Mouse (Mus musculus) lung, embryonic 15.5 days (tissue): ENCODE measurements around the gene Olfr1274-ps. TPM values are rescaled to one million over a fixed set of nuclear protein-coding genes. Genes with fewer than 3 reads are reported as not detected.
"Not testable (repeated sequence)": the region's sequence is repeated elsewhere in the genome, so short reads cannot be mapped to it uniquely, and the experiment has no call there.

ENCODE experiments used
- ATAC-seq: fragments of 200-750 bp; cut with Nextera tagmentation; 2 replicates; pipeline ENCODE4 v1.8.0; 2017; ENCODE audit warnings: moderate number of reproducible peaks, borderline replicate concordance; ENCODE audit not compliant: low FRiP score, low TSS enrichment; ENCODE audit errors: extremely low read depth
- H3K27ac ChIP-seq: fragments of 300-500 bp; sonication (generic); 2 replicates; pipeline ENCODE4 v1.5.1; 2015; ENCODE audit warnings: moderate library complexity, mild to moderate bottlenecking, inconsistent platforms
- H3K27me3 ChIP-seq: fragments of 300-500 bp; sonication (generic); 2 replicates; pipeline ENCODE4 v1.6.1; 2015; ENCODE audit warnings: inconsistent platforms
- H3K36me3 ChIP-seq: fragments of 300-500 bp; sonication (generic); 2 replicates; pipeline ENCODE4 v1.6.1; 2015; ENCODE audit warnings: inconsistent platforms
- H3K4me1 ChIP-seq: fragments of 300-500 bp; sonication (generic); 2 replicates; pipeline ENCODE4 v1.6.1; 2015; ENCODE audit warnings: inconsistent platforms
- H3K4me2 ChIP-seq: fragments of 300-500 bp; sonication (generic); 2 replicates; pipeline ENCODE4 v1.6.1; 2015; ENCODE audit warnings: inconsistent platforms, mild to moderate bottlenecking, moderate library complexity
- H3K4me3 ChIP-seq: fragments of 300-500 bp; sonication (generic); 2 replicates; pipeline ENCODE4 v1.5.1; 2015; ENCODE audit warnings: mild to moderate bottlenecking, inconsistent platforms
- H3K9ac ChIP-seq: fragments of 300-500 bp; sonication (generic); 2 replicates; pipeline ENCODE4 v1.6.1; 2015; ENCODE audit warnings: inconsistent platforms
- H3K9me3 ChIP-seq: fragments of 300-500 bp; sonication (generic); 2 replicates; pipeline ENCODE4 v1.6.1; 2016; ENCODE audit warnings: inconsistent platforms
- WGBS: fragments of 180-500 bp; shearing (Covaris S2); methylation state at CpG from one replicate; pipeline ENCODE4 v1.1.7; 2015; 5-methylcytosine and 5-hydroxymethylcytosine counted together
- polyA plus RNA-seq: library from polyadenylated mRNA; unstranded; fragments of >200 nt; fragmentation: Nextera tagmentation; extraction: Ambion mirVana; gene quantifications from 2 replicates; pipeline ENCODE4 v1.2.1, GENCODE M21; 2015

Gene Olfr1274-ps
- polyA plus RNA-seq, 1 experiment from 2014 or later: not detected

- not testable (repeated sequence) for H3K4me1 ChIP-seq, H3K27ac ChIP-seq, H3K27me3 ChIP-seq, H3K9ac ChIP-seq, ATAC-seq, H3K4me3 ChIP-seq, H3K36me3 ChIP-seq, H3K9me3 ChIP-seq, H3K4me2 ChIP-seq
- 68% methylated on average over 4 of the region's 4 CpGs for WGBS
These were observed 43.3 kb downstream of the Olfr1274-ps start for GRCm38 (mm10) chr2:90441811-90442210.

GRCm38 (mm10) chr2:90443811-90444210, 45.3 kb downstream of the Olfr1274-ps start:
- H3K36me3 ChIP-seq: no peaks in the 10 kb centered on the region
- ATAC-seq: no peak
- WGBS: 57% methylated on average over 5 of the region's 5 CpGs
- no peak overlapping the region for H3K9ac ChIP-seq
- no peak overlapping the region for H3K4me3 ChIP-seq
- H3K4me1 ChIP-seq: no peaks in the 10 kb centered on the region
- H3K4me2 ChIP-seq: no peak overlapping the region
- H3K27me3 ChIP-seq: no peaks in the 10 kb centered on the region
- H3K9me3 ChIP-seq: no peaks in the 10 kb centered on the region
- H3K27ac ChIP-seq: no peak overlapping the region

- no peaks in the 10 kb centered on the region for H3K27me3 ChIP-seq
- peak overlapping the region; percentile 37; the same call in 1 of the 2 replicates for H3K27ac ChIP-seq
- H3K4me3 ChIP-seq: no peak overlapping the region
- 54% methylated on average over 15 of the region's 15 CpGs for WGBS
- H3K36me3 ChIP-seq: no peaks in the 10 kb centered on the region
- no peaks in the 10 kb centered on the region for H3K4me1 ChIP-seq
- peak; percentile 79 for ATAC-seq
- no peaks in the 10 kb centered on the region for H3K9me3 ChIP-seq
- H3K9ac ChIP-seq: no peak overlapping the region
- H3K4me2 ChIP-seq: 0 out of 2 replicates have a peak overlapping the region, but pooled peaks have one; percentile 16
These were observed 50.7 kb downstream of the Olfr1274-ps start for GRCm38 (mm10) chr2:90448967-90449740.

GRCm38 (mm10) chr2:90452380-90452779, 53.9 kb downstream of the Olfr1274-ps start:
- no peak overlapping the region for H3K4me3 ChIP-seq
- ATAC-seq: no peak
- no peaks in the 10 kb centered on the region for H3K36me3 ChIP-seq
- 67% methylated on average over 3 of the region's 3 CpGs for WGBS
- no peak overlapping the region for H3K9ac ChIP-seq
- no peak overlapping the region for H3K27ac ChIP-seq
- no peaks in the 10 kb centered on the region for H3K4me1 ChIP-seq
- H3K9me3 ChIP-seq: no peaks in the 10 kb centered on the region
- no peaks in the 10 kb centered on the region for H3K27me3 ChIP-seq
- H3K4me2 ChIP-seq: no peak overlapping the region

Other genes starting within 250 kb of the Olfr1274-ps start
- not detected in 2 replicates for gene Olfr1270, start 245.6 kb upstream of the Olfr1274-ps start, polyA plus RNA-seq
- gene Olfr1506, start 174.2 kb upstream of the Olfr1274-ps start, polyA plus RNA-seq: not detected in 2 replicates
- gene Olfr142, start 141.1 kb upstream of the Olfr1274-ps start, polyA plus RNA-seq: not detected in 2 replicates
- gene Olfr1271, start 127.7 kb upstream of the Olfr1274-ps start, polyA plus RNA-seq: not detected in 2 replicates
- gene Olfr1272, start 105.8 kb upstream of the Olfr1274-ps start, polyA plus RNA-seq: not detected in 2 replicates
- not detected in 2 replicates for gene Gm13769, start 76.5 kb upstream of the Olfr1274-ps start, polyA plus RNA-seq
- 3.4 TPM in 2 replicates for gene Ptprj, start 182.0 kb downstream of the Olfr1274-ps start, polyA plus RNA-seq